Mouse (Mus musculus) layer of hippocampus, postnatal 14 days (tissue): ENCODE results near the gene Tas2r113. TPM values are rescaled to one million over a fixed set of nuclear protein-coding genes. Genes with fewer than 3 reads are reported as not detected.
"Not testable (repeated sequence)": the region's sequence is repeated elsewhere in the genome, so short reads cannot be mapped to it uniquely, and the experiment has no call there.

Source experiments
- DNase-seq, 2 experiments: peaks; one replicate each; pipeline ENCODE4 v3.0.0; 2021 to 2022; ENCODE audit warnings: low spot score in 2 of 2, mixed read lengths in 1 of 2
- long read RNA-seq, 2 experiments: library from polyadenylated mRNA; stranded (forward); transcript quantifications; one replicate each; pipeline ENCODE4 v2.0.0; 2021
- total RNA-seq, 2 experiments: library from RNA; stranded (reverse); gene quantifications; 2 replicates each; pipeline ENCODE4 v1.2.3; 2021

Tas2r113 gene
- not detected for total RNA-seq
- long read RNA-seq, experiment 1, result 0 reads
- long read RNA-seq, experiment 2, result 0 reads

GRCm38 (mm10) chr6:132892711-132893110 lies at the start of gene Tas2r113:
TSS of gene Tas2r113 (plus strand) at chr6:132893011.
- DNase-seq, result no peak

DNA sequence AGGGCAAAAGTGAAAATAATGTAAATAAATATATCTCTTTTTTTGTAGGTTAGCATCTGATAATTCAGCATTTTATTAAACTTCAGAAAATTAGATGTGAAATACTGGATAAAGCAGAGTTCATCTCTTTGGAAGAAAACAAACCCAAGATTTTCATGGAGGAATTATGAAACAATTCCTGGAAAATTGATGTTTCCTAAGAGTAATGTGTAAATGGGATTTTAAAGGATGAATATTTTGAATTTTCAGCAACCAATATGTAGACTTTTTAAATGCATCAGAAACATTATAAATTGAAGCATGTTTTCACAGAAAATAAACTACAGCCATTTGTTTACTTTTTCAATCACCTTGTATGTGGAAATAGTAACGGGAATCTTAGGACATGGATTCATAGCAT lies 46.0 kb upstream of the Tas2r113 start, which contains the start of gene Tas2r123:
TSS of gene Tas2r123 (plus strand) at position 301 of the 400 bp plus-strand sequence.
- no peak for DNase-seq

- DNase-seq, result no peak
Observed at GRCm38 (mm10) chr6:132855138-132855537, 37.7 kb upstream of the Tas2r113 start, which contains the start of gene Tas2r116. TSS of gene Tas2r116 (plus strand) at chr6:132855438.

DNA sequence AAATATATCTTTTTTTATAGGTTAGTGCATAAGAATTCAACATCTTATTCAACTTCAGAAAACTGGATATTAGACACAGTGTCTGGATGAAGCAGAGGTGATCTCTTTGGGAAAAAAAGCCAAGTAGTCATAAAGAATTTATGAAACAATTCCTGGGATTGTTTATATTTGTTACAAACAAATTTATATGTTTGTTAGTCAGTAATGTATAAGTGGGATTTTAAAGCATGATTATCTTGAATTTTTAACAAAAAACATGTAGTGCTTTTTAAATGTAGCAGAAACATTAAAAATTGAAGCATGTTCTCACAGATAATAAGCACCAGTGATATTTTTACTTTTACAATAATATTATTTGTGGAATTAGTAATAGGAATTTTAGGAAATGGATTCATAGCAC lies 25.1 kb upstream of the Tas2r113 start, which contains the start of gene Tas2r110:
TSS of gene Tas2r110 (plus strand) at position 301 of the 400 bp plus-strand sequence.
- DNase-seq, result no peak

DNA sequence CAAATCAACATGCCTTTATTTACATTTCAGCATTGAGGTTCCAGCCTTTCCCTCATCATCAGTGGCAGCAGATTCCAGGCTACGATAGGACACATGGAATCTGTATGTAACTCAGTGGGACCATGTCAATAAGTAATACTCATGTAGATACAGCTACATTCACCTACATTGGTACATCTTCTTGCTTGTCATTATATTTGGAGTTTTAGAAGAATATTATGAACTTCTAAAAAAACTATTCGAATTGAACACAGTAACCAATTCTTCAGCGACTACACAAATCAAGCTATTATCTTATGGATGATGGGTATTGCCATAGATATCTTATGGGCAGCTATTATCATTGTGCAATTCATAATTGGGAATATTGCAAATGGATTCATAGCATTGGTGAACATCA lies 16.5 kb downstream of the Tas2r113 start, which contains the start of gene Tas2r125:
TSS of gene Tas2r125 (plus strand) at position 301 of the 400 bp plus-strand sequence.
- no peak for DNase-seq

DNA sequence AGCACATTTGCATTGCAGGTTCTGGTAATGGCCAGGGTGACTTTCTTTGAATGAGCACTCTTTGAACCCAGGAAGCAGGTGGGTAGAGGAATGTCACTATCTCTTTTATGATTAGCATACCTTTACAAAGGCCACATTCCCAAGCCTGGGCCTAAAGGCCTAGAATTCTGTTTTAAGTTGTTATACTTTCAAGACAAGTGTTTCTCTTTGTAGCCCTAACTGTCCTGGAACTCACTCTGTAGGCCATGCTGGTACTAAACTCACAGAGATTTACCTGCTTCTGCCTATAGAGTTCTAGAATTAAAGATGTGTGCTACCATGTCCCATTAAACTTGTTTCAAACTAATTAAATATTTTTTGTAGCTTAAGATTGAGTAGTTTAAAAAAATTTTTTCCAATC lies 48.6 kb downstream of the Tas2r113 start:
- DNase-seq, result not testable (repeated sequence)

Other genes with a start within 250 kb of the Tas2r113 start
- gene A630073D07Rik, start 241.5 kb upstream of the Tas2r113 start, total RNA-seq, result not detected
- gene Tas2r120, start 236.1 kb upstream of the Tas2r113 start, total RNA-seq, result not detected
- gene Tas2r121, start 192.0 kb upstream of the Tas2r113 start, total RNA-seq, result not detected
- not detected for gene Tas2r122, start 181.1 kb upstream of the Tas2r113 start, total RNA-seq
- gene Tas2r115, start 155.0 kb upstream of the Tas2r113 start, total RNA-seq, result not detected
- not detected for gene Tas2r124, start 138.3 kb upstream of the Tas2r113 start, total RNA-seq
- gene Tas2r102, start 130.9 kb upstream of the Tas2r113 start, total RNA-seq, result not detected
- gene Tas2r136, start 114.8 kb upstream of the Tas2r113 start, total RNA-seq, result not detected
- not detected for gene Tas2r117, start 90.2 kb upstream of the Tas2r113 start, total RNA-seq
- gene Tas2r123, start 45.9 kb upstream of the Tas2r113 start, total RNA-seq, result not detected
- gene Tas2r116, start 37.6 kb upstream of the Tas2r113 start, total RNA-seq, result not detected
- gene Tas2r110, start 25.0 kb upstream of the Tas2r113 start, total RNA-seq, result not detected
- not detected for gene Tas2r125, start 16.6 kb downstream of the Tas2r113 start, total RNA-seq
- not detected for gene Tas2r129, start 58.1 kb downstream of the Tas2r113 start, total RNA-seq
- not detected for gene Tas2r131, start 64.9 kb downstream of the Tas2r113 start, total RNA-seq
- not detected for gene Tas2r109, start 88.0 kb downstream of the Tas2r113 start, total RNA-seq
- not detected for gene Tas2r103, start 144.1 kb downstream of the Tas2r113 start, total RNA-seq
- not detected for gene Tas2r140, start 162.8 kb downstream of the Tas2r113 start, total RNA-seq
- 10 to 100 TPM; 67.8 to 72.6 TPM for gene Smim10l1, start 211.9 kb downstream of the Tas2r113 start, total RNA-seq